Mouse (Mus musculus): ENCODE results near the gene Tbc1d22b. TPM values are rescaled to one million over a fixed set of nuclear protein-coding genes. Genes with fewer than 3 reads are reported as not detected.
"Not testable (repeated sequence)": the region's sequence is repeated elsewhere in the genome, so short reads cannot be mapped to it uniquely, and the experiment has no call there.

Tbc1d22b gene
- polyA plus RNA-seq, 1 experiment from 2014 or later: 16.3 TPM

DNA sequence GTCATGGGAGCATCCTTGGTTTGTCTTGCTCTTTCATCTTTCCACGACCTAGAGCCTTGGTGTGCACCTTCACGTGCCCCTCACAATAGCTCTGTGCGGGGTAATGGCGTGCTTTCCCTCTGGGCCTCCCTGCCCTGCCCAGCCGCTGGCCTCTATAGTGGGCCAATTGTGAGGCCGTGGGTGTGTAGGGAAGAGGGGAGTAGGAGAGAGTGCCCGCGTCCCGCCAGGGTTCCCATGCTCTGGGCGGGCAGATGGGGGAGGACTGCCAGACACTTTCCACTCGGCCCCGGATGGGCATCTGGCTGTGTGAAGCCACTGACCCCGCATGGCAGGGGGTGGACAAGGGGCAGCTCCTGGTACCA, 47.2 kb downstream of the Tbc1d22b start:
- 89% methylated on average over 13 of the region's 13 CpGs for WGBS

DNA sequence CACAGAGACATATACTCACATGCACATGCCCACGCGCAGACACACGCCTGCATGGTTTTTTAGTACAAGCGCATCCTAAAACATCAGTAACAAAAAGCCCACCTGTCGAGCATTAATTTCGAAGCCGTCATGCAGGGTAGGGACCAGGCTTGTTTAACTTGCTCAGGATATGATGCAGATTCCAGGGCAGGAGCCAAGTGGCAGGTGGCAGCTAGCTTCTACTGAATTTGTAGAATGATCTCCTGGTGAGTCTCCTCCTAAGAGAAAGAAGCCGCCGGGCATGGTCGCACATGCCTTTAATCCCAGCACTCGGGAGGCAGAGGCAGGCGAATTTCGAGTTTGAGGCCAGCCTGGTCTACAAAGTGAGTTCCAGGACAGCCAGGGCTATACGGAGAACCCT, 49.5 kb downstream of the Tbc1d22b start:
- 92% methylated on average over 14 of the region's 14 CpGs for WGBS
- no peaks in the 10 kb centered on the region for H3K9me3 ChIP-seq

More for the DNA sequence above, 47.2 kb downstream of the Tbc1d22b start:
- Histone ChIP-seq H3K9me3 (no peaks in the 10 kb centered on the region), H3K27me3 (no peaks in the 10 kb centered on the region), H3K9ac (replicated peaks) (no peak overlapping the region), H3K4me1 (replicated peaks) (no peaks in the 10 kb centered on the region), H3K27ac (no peak overlapping the region), H3K4me3 (replicated peaks) (no peak overlapping the region), H3K4me2 (no peak overlapping the region), H3K36me3 (peaks cover 74% of the 10 kb centered on the region)
- no peak for ATAC-seq (ENCODE audit: insufficient number of reproducible peaks, insufficient read depth, low FRiP score, low TSS enrichment, low read depth)

GRCm38 (mm10) chr17:29599537-29599936, 50.0 kb downstream of the Tbc1d22b start:
- H3K27ac ChIP-seq: no peak overlapping the region
- ATAC-seq (ENCODE audit: insufficient number of reproducible peaks, insufficient read depth, low FRiP score, low TSS enrichment, low read depth): no peak
- no peaks in the 10 kb centered on the region for H3K27me3 ChIP-seq
- WGBS: 83% methylated on average over 8 of the region's 8 CpGs
- peaks cover 94% of the 10 kb centered on the region for H3K36me3 ChIP-seq
- no peak overlapping the region for H3K4me3 ChIP-seq (replicated peaks)
- H3K4me1 ChIP-seq (replicated peaks): no peaks in the 10 kb centered on the region
- H3K9ac ChIP-seq (replicated peaks): no peak overlapping the region
- no peaks in the 10 kb centered on the region for H3K9me3 ChIP-seq
- H3K4me2 ChIP-seq: no peak overlapping the region

More for the DNA sequence above, 49.5 kb downstream of the Tbc1d22b start:
- Histone ChIP-seq H3K27me3 (no peaks in the 10 kb centered on the region), H3K4me3 (replicated peaks) (no peak overlapping the region), H3K4me1 (replicated peaks) (no peaks in the 10 kb centered on the region), H3K9ac (replicated peaks) (no peak overlapping the region), H3K4me2 (no peak overlapping the region), H3K36me3 (peaks cover 94% of the 10 kb centered on the region), H3K27ac (no peak overlapping the region)
- no peak for ATAC-seq (ENCODE audit: insufficient number of reproducible peaks, insufficient read depth, low FRiP score, low TSS enrichment, low read depth)

DNA sequence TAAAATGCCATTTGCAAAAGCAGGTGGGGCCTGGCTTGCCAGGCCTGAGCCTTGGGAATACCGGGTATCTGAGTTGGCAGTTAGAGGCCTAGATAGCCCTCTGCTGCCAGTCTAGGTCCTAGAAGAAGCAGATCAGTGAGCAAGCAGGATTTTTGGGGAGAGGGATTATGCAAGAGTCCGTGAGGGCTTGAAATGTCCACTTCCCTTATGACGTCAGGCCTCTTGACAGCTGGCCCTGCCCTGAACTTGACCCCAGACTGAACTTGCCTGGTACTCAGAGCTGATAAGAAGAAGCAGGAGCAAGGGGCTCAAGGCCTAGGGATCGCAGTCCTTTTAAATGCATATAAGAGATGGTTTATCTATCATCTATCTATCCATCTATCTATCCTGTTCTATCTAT, 51.8 kb downstream of the Tbc1d22b start:
- Histone ChIP-seq H3K4me3 (replicated peaks) (no peak overlapping the region), H3K4me1 (replicated peaks) (no peaks in the 10 kb centered on the region), H3K36me3 (peaks cover 92% of the 10 kb centered on the region), H3K27me3 (no peaks in the 10 kb centered on the region), H3K4me2 (no peak overlapping the region), H3K9me3 (no peaks in the 10 kb centered on the region), H3K9ac (replicated peaks) (no peak overlapping the region), H3K27ac (no peak overlapping the region)
- WGBS: 87% methylated on average over 4 of the region's 4 CpGs
- ATAC-seq (ENCODE audit: insufficient number of reproducible peaks, insufficient read depth, low FRiP score, low TSS enrichment, low read depth): no peak

DNA sequence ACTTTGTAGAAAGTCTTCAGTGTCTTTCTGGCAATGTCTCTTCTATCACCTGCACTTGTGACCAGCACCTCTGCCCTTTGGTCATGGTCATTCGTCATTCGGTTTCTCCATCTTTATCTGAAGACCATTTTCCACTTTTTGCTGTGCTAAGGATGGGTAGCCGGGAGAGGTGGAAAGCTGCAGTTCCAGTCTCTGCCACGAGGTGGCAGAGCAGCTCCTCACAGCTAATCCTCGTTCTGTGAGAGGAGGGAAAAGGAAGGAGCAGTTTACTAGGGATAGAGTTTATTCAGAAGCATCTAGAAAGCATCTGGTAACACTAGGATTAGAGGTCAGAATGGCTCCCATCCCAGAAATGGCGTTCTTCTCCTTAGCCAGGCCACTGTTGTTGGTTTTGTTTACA, 53.7 kb downstream of the Tbc1d22b start:
- Histone ChIP-seq H3K4me2 (no peak overlapping the region), H3K9ac (replicated peaks) (no peak overlapping the region), H3K36me3 (peaks cover 85% of the 10 kb centered on the region), H3K4me1 (replicated peaks) (no peaks in the 10 kb centered on the region), H3K9me3 (no peaks in the 10 kb centered on the region), H3K27ac (no peak overlapping the region), H3K4me3 (replicated peaks) (no peak overlapping the region), H3K27me3 (no peaks in the 10 kb centered on the region)
- 28% methylated on average over 6 of the region's 6 CpGs for WGBS
- ATAC-seq (ENCODE audit: insufficient number of reproducible peaks, insufficient read depth, low FRiP score, low TSS enrichment, low read depth): no peak

- not testable (repeated sequence) for H3K4me2 ChIP-seq; H3K27ac ChIP-seq; H3K9me3 ChIP-seq; ATAC-seq (ENCODE audit: insufficient number of reproducible peaks, insufficient read depth, low FRiP score, low TSS enrichment, low read depth); H3K4me3 ChIP-seq (replicated peaks); H3K27me3 ChIP-seq; H3K9ac ChIP-seq (replicated peaks)
- peaks cover 22% of the 10 kb centered on the region for H3K4me1 ChIP-seq (replicated peaks)
- H3K36me3 ChIP-seq: peaks cover 15% of the 10 kb centered on the region
- WGBS: 86% methylated on average over 5 of the region's 5 CpGs
Measured at GRCm38 (mm10) chr17:29613453-29613852, 63.9 kb downstream of the Tbc1d22b start.

- peak; percentile 85 for ATAC-seq (ENCODE audit: insufficient number of reproducible peaks, insufficient read depth, low FRiP score, low TSS enrichment, low read depth)
- Histone ChIP-seq H3K4me1 (replicated peaks) (peaks cover 22% of the 10 kb centered on the region), H3K36me3 (peaks cover 19% of the 10 kb centered on the region), H3K4me2 (peak within 1 kb of the TSS; percentile 84), H3K27ac (peak within 1 kb of the TSS; percentile 99), H3K9me3 (no peaks in the 10 kb centered on the region), H3K27me3 (no peaks in the 10 kb centered on the region), H3K4me3 (replicated peaks) (peak within 1 kb of the TSS; percentile 99), H3K9ac (replicated peaks) (peak within 1 kb of the TSS; percentile 98)
- WGBS: 2% methylated on average over 52 of the region's 52 CpGs
Measured at GRCm38 (mm10) chr17:29614115-29615023, 64.8 kb downstream of the Tbc1d22b start, which contains the start of the genes Rnf8 and Gm28043. Rnf8 (plus strand) TSS chr17:29614790. Gm28043 (plus strand) TSS chr17:29614876.

DNA sequence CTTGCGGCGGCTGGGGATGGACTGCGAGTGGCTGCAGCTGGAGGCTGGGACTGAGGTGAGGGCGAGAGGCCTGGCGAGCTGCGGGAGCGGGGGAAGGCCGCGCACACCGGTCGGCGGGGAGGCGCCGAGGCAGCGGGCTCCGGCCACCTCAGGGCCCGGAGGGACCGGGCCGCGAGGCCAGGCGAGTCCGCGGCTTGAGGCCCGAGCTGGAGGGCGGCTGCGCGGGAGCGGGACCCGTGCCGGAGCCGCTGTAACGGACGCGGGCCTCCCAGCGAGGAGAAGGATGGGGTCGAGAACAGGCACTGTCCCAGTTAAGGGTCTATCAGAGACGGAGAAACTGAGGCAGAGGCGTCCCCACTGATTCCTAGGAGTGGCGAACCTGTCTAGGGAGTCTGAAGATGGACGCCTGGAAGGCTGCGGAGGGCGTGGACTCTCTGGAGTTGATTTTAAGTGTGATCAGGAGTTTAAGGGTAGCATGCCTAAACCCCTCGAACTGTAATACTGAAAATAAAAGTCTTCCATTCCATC, 65.5 kb downstream of the Tbc1d22b start:
- peak overlapping the region; percentile 99 for H3K4me3 ChIP-seq (replicated peaks)
- H3K36me3 ChIP-seq: peaks cover 27% of the 10 kb centered on the region
- under 1% methylated on average over 43 of the region's 43 CpGs for WGBS
- no peaks in the 10 kb centered on the region for H3K27me3 ChIP-seq
- peak overlapping the region; percentile 98 for H3K9ac ChIP-seq (replicated peaks)
- 0 out of 2 replicates have a peak, but pooled peaks have one; percentile 27 for ATAC-seq (ENCODE audit: insufficient number of reproducible peaks, insufficient read depth, low FRiP score, low TSS enrichment, low read depth)
- no peaks in the 10 kb centered on the region for H3K9me3 ChIP-seq
- peaks cover 22% of the 10 kb centered on the region for H3K4me1 ChIP-seq (replicated peaks)
- H3K27ac ChIP-seq: peak overlapping the region; percentile 99
- H3K4me2 ChIP-seq: peak overlapping the region; percentile 84

- Histone ChIP-seq H3K9ac (replicated peaks) (peak overlapping the region; percentile 98), H3K4me3 (replicated peaks) (peak overlapping the region; percentile 99), H3K4me1 (replicated peaks) (peaks cover 22% of the 10 kb centered on the region), H3K27ac (peak overlapping the region; percentile 99), H3K36me3 (peaks cover 31% of the 10 kb centered on the region), H3K4me2 (peak overlapping the region; percentile 84), H3K27me3 (no peaks in the 10 kb centered on the region), H3K9me3 (no peaks in the 10 kb centered on the region)
- ATAC-seq (ENCODE audit: insufficient number of reproducible peaks, insufficient read depth, low FRiP score, low TSS enrichment, low read depth): no peak
- 13% methylated on average over 4 of the region's 4 CpGs for WGBS
Measured at GRCm38 (mm10) chr17:29615616-29616015, 66.0 kb downstream of the Tbc1d22b start.

GRCm38 (mm10) chr17:29619231-29619630, 69.6 kb downstream of the Tbc1d22b start:
- 92% methylated on average over 3 of the region's 3 CpGs for WGBS

DNA sequence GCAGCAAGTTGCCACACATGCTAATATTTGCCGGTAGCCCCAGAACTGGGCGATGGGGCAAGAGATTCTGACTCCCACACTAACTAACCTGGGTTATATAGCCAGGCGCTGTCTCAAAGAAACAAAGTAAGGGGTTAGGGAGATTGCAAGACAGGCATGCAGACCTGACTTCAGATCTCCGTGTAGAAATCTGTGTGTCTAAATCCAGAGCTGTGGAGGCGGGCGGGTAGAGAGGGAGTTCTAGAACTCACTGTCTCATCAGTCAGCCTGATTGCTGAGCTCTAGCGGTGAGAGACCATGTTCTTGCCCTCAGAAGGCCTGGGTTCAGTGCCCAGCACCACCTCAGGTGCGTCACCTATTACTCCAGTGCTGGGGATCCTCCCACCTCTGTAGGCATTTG, 73.9 kb downstream of the Tbc1d22b start:
- ATAC-seq (ENCODE audit: insufficient number of reproducible peaks, insufficient read depth, low FRiP score, low TSS enrichment, low read depth): no peak
- Histone ChIP-seq H3K27me3 (no peaks in the 10 kb centered on the region), H3K9me3 (no peaks in the 10 kb centered on the region), H3K9ac (replicated peaks) (no peak overlapping the region), H3K36me3 (peaks cover 99% of the 10 kb centered on the region), H3K4me1 (replicated peaks) (no peaks in the 10 kb centered on the region), H3K4me2 (no peak overlapping the region), H3K27ac (no peak overlapping the region), H3K4me3 (replicated peaks) (no peak overlapping the region)
- 94% methylated on average over 8 of the region's 8 CpGs for WGBS

More at GRCm38 (mm10) chr17:29619231-29619630, 69.6 kb downstream of the Tbc1d22b start:
- no peak for ATAC-seq (ENCODE audit: insufficient number of reproducible peaks, insufficient read depth, low FRiP score, low TSS enrichment, low read depth)
- peaks cover 67% of the 10 kb centered on the region for H3K36me3 ChIP-seq
- H3K4me3 ChIP-seq (replicated peaks): no peak overlapping the region
- no peak overlapping the region for H3K4me2 ChIP-seq
- no peak overlapping the region for H3K9ac ChIP-seq (replicated peaks)
- H3K27me3 ChIP-seq: no peaks in the 10 kb centered on the region
- no peaks in the 10 kb centered on the region for H3K9me3 ChIP-seq
- H3K27ac ChIP-seq: no peak overlapping the region
- H3K4me1 ChIP-seq (replicated peaks): peaks cover 22% of the 10 kb centered on the region

All from limb, embryonic 12.5 days (tissue).